Mouse (Mus musculus) E14TG2a.4 (cell line): ENCODE measurements at regions not wholly inside any gene's neighbourhood (a gene's known extent, or its start where the extent isn't known, plus 50 kb on each side); places are given as distances from the start of the nearest gene placed in this dataset.

Experiments used
- CTCF ChIP-seq: conservative IDR thresholded peaks from 2 replicates; pipeline ENCODE4 v1.5.1; 2014; ENCODE audit warnings: low read length
- NANOG ChIP-seq: IDR thresholded peaks from 2 replicates; pipeline ENCODE4 v1.6.1; 2014; ENCODE audit warnings: borderline replicate concordance, low read length, mixed read lengths
- POU5F1 ChIP-seq: IDR thresholded peaks from 2 replicates; pipeline ENCODE4 v1.6.1; 2014; ENCODE audit warnings: low read length, borderline replicate concordance

DNA sequence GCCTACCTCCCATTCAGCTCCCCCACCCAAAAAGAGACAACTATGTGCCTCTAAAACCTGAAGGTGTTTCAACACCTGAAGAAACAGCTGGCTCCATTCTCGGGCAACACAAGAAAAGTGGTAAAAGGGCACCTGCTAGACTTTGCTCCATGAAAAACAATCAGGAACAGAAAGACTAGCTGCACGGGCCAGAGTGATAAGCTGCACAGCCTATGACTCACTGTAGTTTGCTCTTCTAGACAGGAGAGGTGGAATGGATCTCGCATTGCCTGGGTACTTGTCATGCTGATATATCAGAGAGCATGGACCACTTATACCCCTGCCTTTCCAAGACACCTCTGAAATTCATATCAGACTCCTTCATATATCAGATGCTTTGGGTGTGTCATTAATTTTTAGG lies 94.0 kb upstream of the Gm9972 start:
- TF ChIP-seq CTCF (no peak), NANOG (no peak), POU5F1 (no peak)
